Mouse (Mus musculus): ENCODE results near the gene Dpm2. TPM values are rescaled to one million over a fixed set of nuclear protein-coding genes. Genes with fewer than 3 reads are reported as not detected.

Dpm2 gene
- polyA plus RNA-seq (2014; fragmentation: Illumina TruSeq; extraction: RNeasy Lipid Tissue Mini Kit (QIAGEN cat#74804); ENCODE audit: low read depth, low replicate concordance): 87.5 TPM

GRCm38 (mm10) chr2:32570698-32571494, at the start of gene Dpm2:
Gene Dpm2, plus strand, starts transcription at chr2:32570858.

GRCm38 (mm10) chr2:32534733-32535471, 35.8 kb upstream of the Dpm2 start, which contains the start of gene Fam102a:
Gene Fam102a, plus strand, starts transcription at chr2:32535332.

GRCm38 (mm10) chr2:32574497-32574896, 3.8 kb downstream of the Dpm2 start, which contains the start of gene Pip5kl1:
Gene Pip5kl1, plus strand, starts transcription at chr2:32574797.

GRCm38 (mm10) chr2:32575586-32576160, 5.0 kb downstream of the Dpm2 start, which contains the start of gene 9430097D07Rik:
Gene 9430097D07Rik, minus strand, starts transcription at chr2:32575684.

GRCm38 (mm10) chr2:32586871-32587351, 16.3 kb downstream of the Dpm2 start, which contains the start of gene St6galnac4:
Gene St6galnac4, plus strand, starts transcription at chr2:32587095.

DNA sequence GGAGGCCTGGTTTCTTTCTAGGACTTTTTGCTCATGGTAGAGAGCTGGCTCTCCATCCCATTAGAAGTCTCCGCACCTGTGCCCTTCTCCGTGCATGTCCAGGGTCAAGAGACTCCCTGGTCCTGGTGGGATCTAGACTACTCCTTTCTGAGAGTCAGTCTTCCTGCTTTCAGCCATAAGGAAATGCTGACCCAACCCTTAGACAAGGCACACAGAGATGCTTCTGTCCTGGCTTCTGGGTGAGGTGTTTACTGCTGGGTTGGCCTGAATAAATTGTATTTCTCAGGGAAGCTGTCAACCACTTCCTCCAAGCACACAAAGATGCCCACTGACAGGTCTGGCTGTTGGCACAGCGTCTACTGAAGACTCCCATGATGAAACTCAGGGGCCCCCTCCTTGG, 28.8 kb downstream of the Dpm2 start, which contains the start of gene St6galnac6:
St6galnac6 (plus strand) TSS at position 301 of the 400 bp plus-strand sequence.

DNA sequence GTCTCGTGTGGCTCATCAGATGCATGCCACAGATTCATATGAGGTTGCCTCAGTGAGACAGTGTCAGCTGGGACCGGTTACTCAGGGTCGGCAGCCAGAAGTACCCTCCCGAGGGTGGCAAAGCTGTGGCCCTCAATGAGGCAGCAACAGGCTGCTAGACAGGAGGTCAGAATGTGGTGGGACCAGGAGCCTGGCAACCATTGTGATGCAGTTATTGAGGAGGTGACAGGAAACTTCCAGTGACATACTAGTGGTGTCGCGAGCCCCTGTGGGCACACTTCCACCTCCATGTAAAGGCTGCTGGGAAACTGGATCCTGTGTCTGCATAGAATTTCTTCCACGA, 50.8 kb downstream of the Dpm2 start, which contains the start of gene Ak1:
Ak1 (plus strand) TSS at position 242 of the 343 bp plus-strand sequence.

Other genes with a start within 250 kb of the Dpm2 start
- 72.0 TPM for gene Ciz1, start 218.5 kb upstream of the Dpm2 start, polyA plus RNA-seq (2014; fragmentation: Illumina TruSeq; extraction: RNeasy Lipid Tissue Mini Kit (QIAGEN cat#74804); ENCODE audit: low read depth, low replicate concordance)
- gene Dnm1, start 217.5 kb upstream of the Dpm2 start, polyA plus RNA-seq (2014; fragmentation: Illumina TruSeq; extraction: RNeasy Lipid Tissue Mini Kit (QIAGEN cat#74804); ENCODE audit: low read depth, low replicate concordance): 15.8 TPM
- 149 TPM for gene 1110008P14Rik, start 188.9 kb upstream of the Dpm2 start, polyA plus RNA-seq (2014; fragmentation: Illumina TruSeq; extraction: RNeasy Lipid Tissue Mini Kit (QIAGEN cat#74804); ENCODE audit: low read depth, low replicate concordance)
- 3,725 TPM for gene Lcn2, start 182.6 kb upstream of the Dpm2 start, polyA plus RNA-seq (2014; fragmentation: Illumina TruSeq; extraction: RNeasy Lipid Tissue Mini Kit (QIAGEN cat#74804); ENCODE audit: low read depth, low replicate concordance)
- 33.6 TPM for gene Ptges2, start 175.0 kb upstream of the Dpm2 start, polyA plus RNA-seq (2014; fragmentation: Illumina TruSeq; extraction: RNeasy Lipid Tissue Mini Kit (QIAGEN cat#74804); ENCODE audit: low read depth, low replicate concordance)
- gene Naif1, start 120.4 kb upstream of the Dpm2 start, polyA plus RNA-seq (2014; fragmentation: Illumina TruSeq; extraction: RNeasy Lipid Tissue Mini Kit (QIAGEN cat#74804); ENCODE audit: low read depth, low replicate concordance): 3.6 TPM
- 25.0 TPM for gene Slc25a25, start 119.4 kb upstream of the Dpm2 start, polyA plus RNA-seq (2014; fragmentation: Illumina TruSeq; extraction: RNeasy Lipid Tissue Mini Kit (QIAGEN cat#74804); ENCODE audit: low read depth, low replicate concordance)
- 29.4 TPM for gene Fam102a, start 35.5 kb upstream of the Dpm2 start, polyA plus RNA-seq (2014; fragmentation: Illumina TruSeq; extraction: RNeasy Lipid Tissue Mini Kit (QIAGEN cat#74804); ENCODE audit: low read depth, low replicate concordance)
- gene Pip5kl1, start 3.9 kb downstream of the Dpm2 start, polyA plus RNA-seq (2014; fragmentation: Illumina TruSeq; extraction: RNeasy Lipid Tissue Mini Kit (QIAGEN cat#74804); ENCODE audit: low read depth, low replicate concordance): not detected
- gene 9430097D07Rik, start 4.8 kb downstream of the Dpm2 start, polyA plus RNA-seq (2014; fragmentation: Illumina TruSeq; extraction: RNeasy Lipid Tissue Mini Kit (QIAGEN cat#74804); ENCODE audit: low read depth, low replicate concordance): not detected
- gene St6galnac4, start 16.2 kb downstream of the Dpm2 start, polyA plus RNA-seq (2014; fragmentation: Illumina TruSeq; extraction: RNeasy Lipid Tissue Mini Kit (QIAGEN cat#74804); ENCODE audit: low read depth, low replicate concordance): 28.3 TPM
- gene St6galnac6, start 28.9 kb downstream of the Dpm2 start, polyA plus RNA-seq (2014; fragmentation: Illumina TruSeq; extraction: RNeasy Lipid Tissue Mini Kit (QIAGEN cat#74804); ENCODE audit: low read depth, low replicate concordance): 24.1 TPM
- gene Ak1, start 50.9 kb downstream of the Dpm2 start, polyA plus RNA-seq (2014; fragmentation: Illumina TruSeq; extraction: RNeasy Lipid Tissue Mini Kit (QIAGEN cat#74804); ENCODE audit: low read depth, low replicate concordance): 38.9 TPM
- 49.7 TPM for gene Eng, start 75.7 kb downstream of the Dpm2 start, polyA plus RNA-seq (2014; fragmentation: Illumina TruSeq; extraction: RNeasy Lipid Tissue Mini Kit (QIAGEN cat#74804); ENCODE audit: low read depth, low replicate concordance)
- 50.8 TPM for gene Fpgs, start 133.3 kb downstream of the Dpm2 start, polyA plus RNA-seq (2014; fragmentation: Illumina TruSeq; extraction: RNeasy Lipid Tissue Mini Kit (QIAGEN cat#74804); ENCODE audit: low read depth, low replicate concordance)
- gene Cdk9, start 142.2 kb downstream of the Dpm2 start, polyA plus RNA-seq (2014; fragmentation: Illumina TruSeq; extraction: RNeasy Lipid Tissue Mini Kit (QIAGEN cat#74804); ENCODE audit: low read depth, low replicate concordance): 63.0 TPM
- 12.2 TPM for gene Sh2d3c, start 150.2 kb downstream of the Dpm2 start, polyA plus RNA-seq (2014; fragmentation: Illumina TruSeq; extraction: RNeasy Lipid Tissue Mini Kit (QIAGEN cat#74804); ENCODE audit: low read depth, low replicate concordance)
- gene 6330409D20Rik, start 170.2 kb downstream of the Dpm2 start, polyA plus RNA-seq (2014; fragmentation: Illumina TruSeq; extraction: RNeasy Lipid Tissue Mini Kit (QIAGEN cat#74804); ENCODE audit: low read depth, low replicate concordance): not detected
- gene Tor2a, start 186.4 kb downstream of the Dpm2 start, polyA plus RNA-seq (2014; fragmentation: Illumina TruSeq; extraction: RNeasy Lipid Tissue Mini Kit (QIAGEN cat#74804); ENCODE audit: low read depth, low replicate concordance): 40.9 TPM
- gene Ttc16, start 204.8 kb downstream of the Dpm2 start, polyA plus RNA-seq (2014; fragmentation: Illumina TruSeq; extraction: RNeasy Lipid Tissue Mini Kit (QIAGEN cat#74804); ENCODE audit: low read depth, low replicate concordance): 4.4 TPM
- gene Ptrh1, start 204.9 kb downstream of the Dpm2 start, polyA plus RNA-seq (2014; fragmentation: Illumina TruSeq; extraction: RNeasy Lipid Tissue Mini Kit (QIAGEN cat#74804); ENCODE audit: low read depth, low replicate concordance): 5.0 TPM
- 3.0 TPM for gene Cfap157, start 213.6 kb downstream of the Dpm2 start, polyA plus RNA-seq (2014; fragmentation: Illumina TruSeq; extraction: RNeasy Lipid Tissue Mini Kit (QIAGEN cat#74804); ENCODE audit: low read depth, low replicate concordance)